Mouse (Mus musculus) skeletal muscle tissue, adult 2 months (tissue): ENCODE data around the gene S1pr4.
A peak's percentile ranks its signal among the peaks of the same experiment; 100 is the strongest.

ENCODE experiments used
- DNase-seq: peaks from one replicate; pipeline ENCODE4 v3.0.0-alpha.2; 2012; ENCODE audit warnings: low read depth, low spot score

The S1pr4 gene

GRCm38 (mm10) chr10:81466066-81466465 is 33.9 kb downstream of the S1pr4 start:
- DNase-seq: no peak

GRCm38 (mm10) chr10:81465265-81465645 is 34.7 kb downstream of the S1pr4 start:
- DNase-seq: no peak

- DNase-seq: no peak
These were observed 35.3 kb downstream of the S1pr4 start for GRCm38 (mm10) chr10:81464405-81465264.

- no peak for DNase-seq
These were observed 36.4 kb downstream of the S1pr4 start for GRCm38 (mm10) chr10:81463531-81463930.

- no peak for DNase-seq
These were observed 37.0 kb downstream of the S1pr4 start for GRCm38 (mm10) chr10:81462917-81463316.

- no peak for DNase-seq
These were observed 37.5 kb downstream of the S1pr4 start for GRCm38 (mm10) chr10:81462415-81462804.

GRCm38 (mm10) chr10:81461673-81462414 is 38.1 kb downstream of the S1pr4 start:
- no peak for DNase-seq

- DNase-seq: no peak
These were observed 39.0 kb downstream of the S1pr4 start for GRCm38 (mm10) chr10:81460951-81461350.

GRCm38 (mm10) chr10:81460471-81460870 is 39.5 kb downstream of the S1pr4 start:
- DNase-seq: no peak

GRCm38 (mm10) chr10:81459399-81459798 is 40.5 kb downstream of the S1pr4 start:
- DNase-seq: no peak

- no peak for DNase-seq
These were observed 41.7 kb downstream of the S1pr4 start for GRCm38 (mm10) chr10:81458267-81458666.

- DNase-seq: no peak
These were observed 42.3 kb downstream of the S1pr4 start for GRCm38 (mm10) chr10:81457624-81458023.

- no peak for DNase-seq
These were observed 42.9 kb downstream of the S1pr4 start for GRCm38 (mm10) chr10:81456983-81457563.

GRCm38 (mm10) chr10:81455181-81455895 is 44.6 kb downstream of the S1pr4 start, which contains the start of gene Nfic:
TSS of gene Nfic (minus strand) at chr10:81455635.
- DNase-seq: no peak

- DNase-seq: no peak
These were observed 45.8 kb downstream of the S1pr4 start for GRCm38 (mm10) chr10:81454106-81454505.

GRCm38 (mm10) chr10:81452947-81453288 is 47.0 kb downstream of the S1pr4 start:
- no peak for DNase-seq

GRCm38 (mm10) chr10:81452237-81452946 is 47.5 kb downstream of the S1pr4 start:
- DNase-seq: no peak

GRCm38 (mm10) chr10:81451365-81451745 is 48.6 kb downstream of the S1pr4 start:
- DNase-seq: no peak

GRCm38 (mm10) chr10:81450641-81451364 is 49.1 kb downstream of the S1pr4 start:
- no peak for DNase-seq

- peak; percentile 87 for DNase-seq
These were observed 49.8 kb downstream of the S1pr4 start for GRCm38 (mm10) chr10:81450140-81450539.
